Mouse (Mus musculus) brain, embryonic 14.5 days (tissue): ENCODE measurements around the gene Yae1d1.

Source experiments
- CTCF ChIP-seq: fragments of 200-500 bp; IDR thresholded peaks from 2 replicates; pipeline ENCODE4 v1.5.1; 2012; ENCODE audit warnings: inconsistent platforms, mild to moderate bottlenecking, moderate library complexity, borderline replicate concordance; ENCODE audit not compliant: insufficient read depth, insufficient read length; ENCODE audit errors: extremely low read depth
- POLR2A ChIP-seq: fragments of 200-500 bp; IDR thresholded peaks from 2 replicates; pipeline ENCODE4 v1.6.1; 2012; ENCODE audit warnings: mild to moderate bottlenecking, inconsistent platforms, borderline replicate concordance; ENCODE audit not compliant: poor library complexity, insufficient read depth, insufficient read length, severe bottlenecking; ENCODE audit errors: extremely low read depth

DNA sequence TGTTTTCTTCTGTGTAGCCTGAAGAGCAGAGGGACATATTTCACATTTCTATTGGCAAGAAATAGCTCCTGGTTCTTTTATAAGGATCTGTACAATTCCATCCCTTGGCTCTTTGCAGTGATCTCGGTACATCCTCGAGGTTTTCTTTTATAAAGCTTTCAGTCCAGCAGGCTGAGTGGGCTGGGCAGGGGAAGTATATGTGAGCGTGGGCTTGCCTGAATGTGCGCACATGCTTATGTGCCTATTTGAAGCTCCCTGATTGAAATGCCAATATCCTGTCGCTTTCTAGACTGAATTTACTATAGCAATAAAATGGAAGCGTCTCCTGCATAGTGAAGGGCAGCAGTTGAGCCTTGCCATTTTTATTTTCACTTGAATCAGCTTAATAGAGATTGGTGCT is 20.1 kb upstream of the Yae1d1 start:
- TF ChIP-seq POLR2A (no peak), CTCF (no peak)
